Mouse (Mus musculus): ENCODE data around the gene Ift27. TPM values are rescaled to one million over a fixed set of nuclear protein-coding genes. Genes with fewer than 3 reads are reported as not detected.

Gene Ift27
- polyA plus RNA-seq, 1 experiment from 2014 or later: 111 TPM

- WGBS: 16% methylated on average over 2 of the region's 2 CpGs
- H3K4me3 ChIP-seq (ENCODE audit: low read length): no peak overlapping the region
- no peaks in the 10 kb centered on the region for H3K4me1 ChIP-seq (ENCODE audit: control insufficient read depth, insufficient read depth, low read depth, low read length)
- no peak overlapping the region for H3K4me2 ChIP-seq (ENCODE audit: low read length)
- no peaks in the 10 kb centered on the region for H3K36me3 ChIP-seq (ENCODE audit: control insufficient read depth, insufficient read depth, low read length)
- no peak overlapping the region for H3K27ac ChIP-seq (ENCODE audit: low read depth, low read length)
- H3K9me3 ChIP-seq (ENCODE audit: control insufficient read depth, low read length): no peaks in the 10 kb centered on the region
- ATAC-seq: no peak
- H3K9ac ChIP-seq (ENCODE audit: low read depth, low read length): no peak overlapping the region
- H3K27me3 ChIP-seq (replicated peaks; ENCODE audit: control insufficient read depth, insufficient read depth, low read length): no peaks in the 10 kb centered on the region
Measured at GRCm38 (mm10) chr15:78133389-78133788, 40.5 kb downstream of the Ift27 start.

GRCm38 (mm10) chr15:78119704-78120103, 54.2 kb downstream of the Ift27 start, which contains the start of gene Cacng2:
Gene Cacng2 (minus strand): TSS chr15:78120028.
- H3K4me3 ChIP-seq (ENCODE audit: low read length): peak within 1 kb of the TSS; percentile 69
- 0% methylated on average over 25 of the region's 42 CpGs for WGBS
- H3K4me2 ChIP-seq (ENCODE audit: low read length): peak within 1 kb of the TSS; percentile 79
- peak; percentile 93 for ATAC-seq
- H3K36me3 ChIP-seq (ENCODE audit: control insufficient read depth, insufficient read depth, low read length): no peaks in the 10 kb centered on the region
- peak within 1 kb of the TSS; percentile 91 for H3K9ac ChIP-seq (ENCODE audit: low read depth, low read length)
- no peaks in the 10 kb centered on the region for H3K27me3 ChIP-seq (replicated peaks; ENCODE audit: control insufficient read depth, insufficient read depth, low read length)
- H3K27ac ChIP-seq (ENCODE audit: low read depth, low read length): peak within 1 kb of the TSS; percentile 89
- no peaks in the 10 kb centered on the region for H3K9me3 ChIP-seq (ENCODE audit: control insufficient read depth, low read length)
- peaks cover 23% of the 10 kb centered on the region for H3K4me1 ChIP-seq (ENCODE audit: control insufficient read depth, insufficient read depth, low read depth, low read length)

GRCm38 (mm10) chr15:78119248-78119647, 54.7 kb downstream of the Ift27 start:
- 2% methylated on average over 31 of the region's 39 CpGs for WGBS
- H3K4me2 ChIP-seq (ENCODE audit: low read length): peak overlapping the region; percentile 79

GRCm38 (mm10) chr15:78118275-78118995, 55.5 kb downstream of the Ift27 start:
- ATAC-seq: no peak
- no peaks in the 10 kb centered on the region for H3K27me3 ChIP-seq (replicated peaks; ENCODE audit: control insufficient read depth, insufficient read depth, low read length)
- WGBS: 38% methylated on average over 17 of the region's 18 CpGs

More at GRCm38 (mm10) chr15:78119248-78119647, 54.7 kb downstream of the Ift27 start:
- Histone ChIP-seq H3K9me3 (ENCODE audit: control insufficient read depth, low read length) (no peaks in the 10 kb centered on the region), H3K27ac (ENCODE audit: low read depth, low read length) (peak overlapping the region; percentile 89), H3K36me3 (ENCODE audit: control insufficient read depth, insufficient read depth, low read length) (no peaks in the 10 kb centered on the region), H3K4me3 (ENCODE audit: low read length) (peak overlapping the region; percentile 69), H3K27me3 (replicated peaks; ENCODE audit: control insufficient read depth, insufficient read depth, low read length) (no peaks in the 10 kb centered on the region), H3K4me1 (ENCODE audit: control insufficient read depth, insufficient read depth, low read depth, low read length) (peaks cover 23% of the 10 kb centered on the region), H3K9ac (ENCODE audit: low read depth, low read length) (peak overlapping the region; percentile 91)
- ATAC-seq: no peak; the same call in 1 of the 2 replicates

GRCm38 (mm10) chr15:78117731-78118130, 56.2 kb downstream of the Ift27 start:
- H3K36me3 ChIP-seq (ENCODE audit: control insufficient read depth, insufficient read depth, low read length): no peaks in the 10 kb centered on the region
- H3K4me3 ChIP-seq (ENCODE audit: low read length): peak overlapping the region; percentile 69
- H3K9me3 ChIP-seq (ENCODE audit: control insufficient read depth, low read length): no peaks in the 10 kb centered on the region
- WGBS: 67% methylated on average over 16 of the region's 16 CpGs
- ATAC-seq: no peak
- peak overlapping the region; percentile 91; the same call in 1 of the 2 replicates for H3K9ac ChIP-seq (ENCODE audit: low read depth, low read length)
- H3K27me3 ChIP-seq (replicated peaks; ENCODE audit: control insufficient read depth, insufficient read depth, low read length): no peaks in the 10 kb centered on the region
- H3K4me1 ChIP-seq (ENCODE audit: control insufficient read depth, insufficient read depth, low read depth, low read length): peaks cover 23% of the 10 kb centered on the region
- peak overlapping the region; percentile 79 for H3K4me2 ChIP-seq (ENCODE audit: low read length)
- H3K27ac ChIP-seq (ENCODE audit: low read depth, low read length): no peak overlapping the region

More at GRCm38 (mm10) chr15:78118275-78118995, 55.5 kb downstream of the Ift27 start:
- peak overlapping the region; percentile 18; the same call in 1 of the 2 replicates for H3K27ac ChIP-seq (ENCODE audit: low read depth, low read length)
- H3K9me3 ChIP-seq (ENCODE audit: control insufficient read depth, low read length): no peaks in the 10 kb centered on the region
- H3K36me3 ChIP-seq (ENCODE audit: control insufficient read depth, insufficient read depth, low read length): no peaks in the 10 kb centered on the region
- peak overlapping the region; percentile 79 for H3K4me2 ChIP-seq (ENCODE audit: low read length)
- peak overlapping the region; percentile 69 for H3K4me3 ChIP-seq (ENCODE audit: low read length)
- H3K9ac ChIP-seq (ENCODE audit: low read depth, low read length): peak overlapping the region; percentile 91
- peaks cover 23% of the 10 kb centered on the region for H3K4me1 ChIP-seq (ENCODE audit: control insufficient read depth, insufficient read depth, low read depth, low read length)

GRCm38 (mm10) chr15:78116936-78117335, 57.0 kb downstream of the Ift27 start:
- Histone ChIP-seq H3K36me3 (ENCODE audit: control insufficient read depth, insufficient read depth, low read length) (no peaks in the 10 kb centered on the region), H3K9me3 (ENCODE audit: control insufficient read depth, low read length) (no peaks in the 10 kb centered on the region), H3K9ac (ENCODE audit: low read depth, low read length) (peak overlapping the region; percentile 91), H3K4me3 (ENCODE audit: low read length) (peak overlapping the region; percentile 69), H3K4me2 (ENCODE audit: low read length) (peak overlapping the region; percentile 79), H3K27me3 (replicated peaks; ENCODE audit: control insufficient read depth, insufficient read depth, low read length) (no peaks in the 10 kb centered on the region), H3K4me1 (ENCODE audit: control insufficient read depth, insufficient read depth, low read depth, low read length) (peaks cover 23% of the 10 kb centered on the region), H3K27ac (ENCODE audit: low read depth, low read length) (peak overlapping the region; percentile 63)
- no peak for ATAC-seq
- 24% methylated on average over 10 of the region's 10 CpGs for WGBS

GRCm38 (mm10) chr15:78116244-78116643, 57.7 kb downstream of the Ift27 start:
- ATAC-seq: no peak
- no peak overlapping the region for H3K27ac ChIP-seq (ENCODE audit: low read depth, low read length)
- H3K4me2 ChIP-seq (ENCODE audit: low read length): peak overlapping the region; percentile 79
- peaks cover 20% of the 10 kb centered on the region for H3K4me1 ChIP-seq (ENCODE audit: control insufficient read depth, insufficient read depth, low read depth, low read length)
- WGBS: 48% methylated on average over 10 of the region's 10 CpGs
- peak overlapping the region; percentile 91 for H3K9ac ChIP-seq (ENCODE audit: low read depth, low read length)
- H3K36me3 ChIP-seq (ENCODE audit: control insufficient read depth, insufficient read depth, low read length): no peaks in the 10 kb centered on the region
- H3K4me3 ChIP-seq (ENCODE audit: low read length): peak overlapping the region; percentile 69
- H3K27me3 ChIP-seq (replicated peaks; ENCODE audit: control insufficient read depth, insufficient read depth, low read length): no peaks in the 10 kb centered on the region
- H3K9me3 ChIP-seq (ENCODE audit: control insufficient read depth, low read length): no peaks in the 10 kb centered on the region

Other genes starting within 250 kb of the Ift27 start
- gene Txn2, start 245.1 kb downstream of the Ift27 start, polyA plus RNA-seq (2015; fragmentation: Nextera tagmentation; extraction: Ambion mirVana): 215 and 216 TPM in 2 replicates
- gene Foxred2, start 217.4 kb downstream of the Ift27 start, polyA plus RNA-seq (2015; fragmentation: Nextera tagmentation; extraction: Ambion mirVana): 8.8 and 9.6 TPM in 2 replicates
- gene Eif3d, start 203.3 kb downstream of the Ift27 start, polyA plus RNA-seq (2015; fragmentation: Nextera tagmentation; extraction: Ambion mirVana): 158 and 175 TPM in 2 replicates
- gene Cacng2, start 54.1 kb downstream of the Ift27 start, polyA plus RNA-seq (2015; fragmentation: Nextera tagmentation; extraction: Ambion mirVana): 15.7 TPM in 2 replicates
- gene Pvalb, start 32.3 kb upstream of the Ift27 start, polyA plus RNA-seq (2015; fragmentation: Nextera tagmentation; extraction: Ambion mirVana): 5.8 and 7.0 TPM in 2 replicates
- gene Ncf4, start 70.7 kb upstream of the Ift27 start, polyA plus RNA-seq (2015; fragmentation: Nextera tagmentation; extraction: Ambion mirVana): 1.2 and 1.6 TPM in 2 replicates
- 0.06 and 0.16 TPM in 2 replicates for gene Csf2rb2, start 131.6 kb upstream of the Ift27 start, polyA plus RNA-seq (2015; fragmentation: Nextera tagmentation; extraction: Ambion mirVana)
- gene Csf2rb, start 151.6 kb upstream of the Ift27 start, polyA plus RNA-seq (2015; fragmentation: Nextera tagmentation; extraction: Ambion mirVana): 0.44 and 0.49 TPM in 2 replicates
- 0.17 TPM in 1 of 2 replicates, not detected in the other for gene Tex33, start 221.8 kb upstream of the Ift27 start, polyA plus RNA-seq (2015; fragmentation: Nextera tagmentation; extraction: Ambion mirVana)
- 30.3 and 43.5 TPM in 2 replicates for gene Tst, start 231.8 kb upstream of the Ift27 start, polyA plus RNA-seq (2015; fragmentation: Nextera tagmentation; extraction: Ambion mirVana)
- gene Mpst, start 232.3 kb upstream of the Ift27 start, polyA plus RNA-seq (2015; fragmentation: Nextera tagmentation; extraction: Ambion mirVana): 5.1 and 5.2 TPM in 2 replicates

Measured in hindbrain, embryonic 16.5 days (tissue).